Mouse (Mus musculus): Measurements from ENCODE around the gene Paqr8. TPM values are rescaled to one million over a fixed set of nuclear protein-coding genes. Genes with fewer than 3 reads are reported as not detected.

Paqr8 gene
- polyA plus RNA-seq, 1 experiment from 2014 or later: 8.9 TPM

DNA sequence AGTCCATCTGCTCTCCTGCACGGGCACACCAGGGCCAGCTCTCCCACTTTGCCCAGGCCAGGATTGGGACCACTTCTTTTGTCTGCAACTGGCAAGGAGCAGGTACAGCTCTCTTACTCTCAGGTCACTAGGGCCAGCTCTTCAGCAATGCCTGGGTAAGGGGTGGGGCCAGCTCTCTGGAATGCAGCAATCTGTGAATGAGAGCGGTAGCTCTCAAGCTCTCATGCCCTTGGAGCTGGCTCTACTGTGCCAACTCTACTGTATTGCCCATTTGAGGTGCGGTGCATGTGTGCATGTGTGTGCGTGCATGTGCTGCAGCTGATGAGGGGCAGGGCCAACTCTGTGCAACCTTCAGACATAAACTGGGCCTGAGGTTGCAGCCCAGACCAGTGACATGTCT, 11.0 kb upstream of the Paqr8 start:
- H3K9ac ChIP-seq (replicated peaks): no peak overlapping the region

DNA sequence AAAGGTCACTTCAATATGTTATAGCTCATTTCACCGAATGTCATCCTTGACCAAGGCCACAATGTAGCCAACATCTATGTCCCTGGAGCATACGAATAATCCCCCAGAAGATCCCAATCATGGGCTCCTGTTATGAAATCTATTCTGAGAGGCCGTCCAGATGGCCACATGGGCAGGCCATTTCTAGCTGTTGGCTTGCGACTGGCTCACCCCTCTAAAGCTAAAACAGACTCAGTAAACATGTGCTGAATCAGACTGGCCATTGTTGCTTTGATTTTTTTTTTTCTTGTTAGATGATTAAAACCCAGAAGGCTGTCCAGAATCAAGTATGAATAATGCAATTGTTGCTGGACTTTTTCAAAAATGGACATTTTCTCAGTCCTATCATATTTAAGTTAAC, 7.3 kb upstream of the Paqr8 start:
- no peak overlapping the region for H3K9ac ChIP-seq (replicated peaks)
- H3K4me1 ChIP-seq: no peaks in the 10 kb centered on the region
- no peak overlapping the region for H3K4me3 ChIP-seq
- H3K36me3 ChIP-seq: no peaks in the 10 kb centered on the region
- H3K4me2 ChIP-seq (replicated peaks): no peak overlapping the region
- ATAC-seq (ENCODE audit: low FRiP score, low read depth): no peak
- H3K27me3 ChIP-seq: peaks cover 3% of the 10 kb centered on the region; the same call in 1 of the 2 replicates
- no peak overlapping the region for H3K27ac ChIP-seq (replicated peaks)
- WGBS: 86% methylated on average over 4 of the region's 4 CpGs
- H3K9me3 ChIP-seq: no peaks in the 10 kb centered on the region

More for the DNA sequence above, 11.0 kb upstream of the Paqr8 start:
- H3K4me2 ChIP-seq (replicated peaks): no peak overlapping the region
- no peaks in the 10 kb centered on the region for H3K4me1 ChIP-seq
- no peaks in the 10 kb centered on the region for H3K9me3 ChIP-seq
- no peak overlapping the region for H3K27ac ChIP-seq (replicated peaks)
- ATAC-seq (ENCODE audit: low FRiP score, low read depth): no peak
- H3K27me3 ChIP-seq: peaks cover 3% of the 10 kb centered on the region; the same call in 1 of the 2 replicates
- no peaks in the 10 kb centered on the region for H3K36me3 ChIP-seq
- H3K4me3 ChIP-seq: no peak overlapping the region
- 87% methylated on average over 4 of the region's 4 CpGs for WGBS

GRCm38 (mm10) chr1:20889677-20890403, 566 bp upstream of the Paqr8 start:
- H3K9ac ChIP-seq (replicated peaks): peak overlapping the region; percentile 75
- H3K4me1 ChIP-seq: peaks cover 15% of the 10 kb centered on the region
- no peaks in the 10 kb centered on the region for H3K9me3 ChIP-seq
- peak; percentile 36; the same call in 1 of the 2 replicates for ATAC-seq (ENCODE audit: low FRiP score, low read depth)
- H3K27ac ChIP-seq (replicated peaks): peak overlapping the region; percentile 84
- 21% methylated on average over 16 of the region's 16 CpGs for WGBS
- H3K4me2 ChIP-seq (replicated peaks): peak overlapping the region; percentile 77
- no peaks in the 10 kb centered on the region for H3K36me3 ChIP-seq
- H3K27me3 ChIP-seq: 0 out of 2 replicates have a peak, but pooled peaks cover 3% of the 10 kb centered on the region
- peak overlapping the region; percentile 73 for H3K4me3 ChIP-seq

GRCm38 (mm10) chr1:20890941-20891399, 564 bp downstream of the Paqr8 start:
- H3K4me1 ChIP-seq: peaks cover 15% of the 10 kb centered on the region
- H3K36me3 ChIP-seq: no peaks in the 10 kb centered on the region
- WGBS: under 1% methylated on average over 20 of the region's 20 CpGs
- H3K9ac ChIP-seq (replicated peaks): peak overlapping the region; percentile 75
- peak; percentile 74 for ATAC-seq (ENCODE audit: low FRiP score, low read depth)
- H3K4me2 ChIP-seq (replicated peaks): peak overlapping the region; percentile 77
- H3K9me3 ChIP-seq: no peaks in the 10 kb centered on the region
- peak overlapping the region; percentile 73 for H3K4me3 ChIP-seq
- 0 out of 2 replicates have a peak, but pooled peaks cover 3% of the 10 kb centered on the region for H3K27me3 ChIP-seq
- peak overlapping the region; percentile 84 for H3K27ac ChIP-seq (replicated peaks)

- H3K4me1 ChIP-seq: peaks cover 15% of the 10 kb centered on the region
- H3K27ac ChIP-seq (replicated peaks): no peak overlapping the region
- no peaks in the 10 kb centered on the region for H3K9me3 ChIP-seq
- no peak overlapping the region for H3K9ac ChIP-seq (replicated peaks)
- H3K4me2 ChIP-seq (replicated peaks): no peak overlapping the region
- 86% methylated on average over 5 of the region's 5 CpGs for WGBS
- H3K4me3 ChIP-seq: no peak overlapping the region
- H3K36me3 ChIP-seq: no peaks in the 10 kb centered on the region
- H3K27me3 ChIP-seq: 0 out of 2 replicates have a peak, but pooled peaks cover 3% of the 10 kb centered on the region
- no peak for ATAC-seq (ENCODE audit: low FRiP score, low read depth)
Observed at GRCm38 (mm10) chr1:20893059-20893458, 2.7 kb downstream of the Paqr8 start.

- no peak overlapping the region for H3K27ac ChIP-seq (replicated peaks)
- no peak overlapping the region for H3K9ac ChIP-seq (replicated peaks)
- H3K27me3 ChIP-seq: no peaks in the 10 kb centered on the region
- no peak for ATAC-seq (ENCODE audit: low FRiP score, low read depth)
- H3K36me3 ChIP-seq: no peaks in the 10 kb centered on the region
- H3K4me2 ChIP-seq (replicated peaks): no peak overlapping the region
- WGBS: 77% methylated on average over 9 of the region's 9 CpGs
- no peaks in the 10 kb centered on the region for H3K9me3 ChIP-seq
- H3K4me1 ChIP-seq: 0 out of 2 replicates have a peak, but pooled peaks cover 7% of the 10 kb centered on the region
- H3K4me3 ChIP-seq: no peak overlapping the region
Observed at GRCm38 (mm10) chr1:20898391-20898790, 8.0 kb downstream of the Paqr8 start.

DNA sequence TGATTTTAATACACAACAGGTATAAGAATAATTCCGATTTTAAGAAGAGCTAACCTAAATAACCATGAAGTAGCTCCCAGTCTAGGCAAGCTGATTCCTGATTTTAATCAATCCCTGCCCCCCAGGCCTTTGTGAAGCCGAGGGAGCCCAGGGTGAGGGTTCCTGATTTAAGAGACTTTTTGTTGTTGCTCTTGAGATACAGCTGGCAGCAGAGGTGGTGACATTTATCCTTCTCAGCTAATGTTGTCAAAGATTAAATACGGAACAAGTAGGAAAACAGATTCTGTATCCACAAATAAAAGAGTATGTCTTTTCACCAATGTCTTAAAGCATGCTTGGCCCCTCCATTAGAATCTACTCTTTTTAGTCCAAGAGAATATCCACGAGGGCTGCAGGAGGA, 9.9 kb downstream of the Paqr8 start:
- no peaks in the 10 kb centered on the region for H3K27me3 ChIP-seq
- no peak overlapping the region for H3K4me3 ChIP-seq
- H3K9ac ChIP-seq (replicated peaks): no peak overlapping the region
- no peak overlapping the region for H3K27ac ChIP-seq (replicated peaks)
- no peak overlapping the region for H3K4me2 ChIP-seq (replicated peaks)
- no peak for ATAC-seq (ENCODE audit: low FRiP score, low read depth)
- H3K9me3 ChIP-seq: no peaks in the 10 kb centered on the region
- peaks cover 8% of the 10 kb centered on the region; the same call in 1 of the 2 replicates for H3K4me1 ChIP-seq
- 57% methylated on average over 4 of the region's 4 CpGs for WGBS
- no peaks in the 10 kb centered on the region for H3K36me3 ChIP-seq

DNA sequence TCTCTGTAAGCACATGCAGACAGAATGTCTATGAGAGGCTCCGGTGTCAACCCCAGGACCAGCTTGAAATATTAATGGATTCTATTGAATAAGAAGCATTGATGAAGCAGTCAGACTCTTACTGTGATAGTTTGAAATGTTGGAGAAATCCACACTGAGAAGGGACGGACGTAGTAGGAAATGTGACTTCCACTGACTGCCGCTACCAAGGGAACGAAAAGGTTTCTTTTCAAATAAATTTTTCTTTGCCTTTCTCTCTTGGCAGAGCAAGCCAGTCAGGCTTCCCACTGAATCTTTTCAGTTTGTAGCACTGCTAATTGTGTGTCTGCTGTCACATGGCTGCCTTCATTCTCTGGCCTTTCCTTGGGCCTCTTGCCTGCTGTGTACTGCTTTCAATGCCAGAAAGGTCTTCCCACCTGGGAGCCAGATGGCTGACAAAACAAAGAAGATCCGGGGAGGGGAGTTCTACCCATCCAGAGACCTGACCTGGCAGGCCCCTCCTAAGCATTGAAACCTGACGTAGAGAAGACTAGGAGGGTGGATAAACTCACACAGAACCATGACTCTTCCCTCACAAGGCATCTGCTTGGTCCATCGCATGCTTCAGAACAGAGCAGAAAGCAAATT, 15.2 kb downstream of the Paqr8 start:
- no peak overlapping the region for H3K4me2 ChIP-seq (replicated peaks)
- H3K36me3 ChIP-seq: no peaks in the 10 kb centered on the region
- no peak overlapping the region for H3K9ac ChIP-seq (replicated peaks)
- no peaks in the 10 kb centered on the region for H3K27me3 ChIP-seq
- H3K4me1 ChIP-seq: peaks cover 27% of the 10 kb centered on the region
- no peak overlapping the region for H3K27ac ChIP-seq (replicated peaks)
- 69% methylated on average over 8 of the region's 8 CpGs for WGBS
- H3K9me3 ChIP-seq: no peaks in the 10 kb centered on the region
- H3K4me3 ChIP-seq: no peak overlapping the region
- no peak for ATAC-seq (ENCODE audit: low FRiP score, low read depth)

GRCm38 (mm10) chr1:20906128-20906515, 15.7 kb downstream of the Paqr8 start:
- 90% methylated on average over 9 of the region's 9 CpGs for WGBS
- Histone ChIP-seq H3K4me3 (no peak overlapping the region), H3K27me3 (no peaks in the 10 kb centered on the region), H3K4me2 (replicated peaks) (no peak overlapping the region), H3K27ac (replicated peaks) (no peak overlapping the region), H3K9ac (replicated peaks) (no peak overlapping the region), H3K9me3 (no peaks in the 10 kb centered on the region), H3K36me3 (no peaks in the 10 kb centered on the region), H3K4me1 (peaks cover 26% of the 10 kb centered on the region)
- no peak; the same call in 1 of the 2 replicates for ATAC-seq (ENCODE audit: low FRiP score, low read depth)

- H3K36me3 ChIP-seq: no peaks in the 10 kb centered on the region
- H3K27me3 ChIP-seq: no peaks in the 10 kb centered on the region
- 12% methylated on average over 4 of the region's 4 CpGs for WGBS
- no peak overlapping the region for H3K9ac ChIP-seq (replicated peaks)
- ATAC-seq (ENCODE audit: low FRiP score, low read depth): no peak
- H3K4me3 ChIP-seq: no peak overlapping the region
- peak overlapping the region; percentile 63 for H3K27ac ChIP-seq (replicated peaks)
- no peak overlapping the region for H3K4me2 ChIP-seq (replicated peaks)
- peaks cover 34% of the 10 kb centered on the region for H3K4me1 ChIP-seq
- no peaks in the 10 kb centered on the region for H3K9me3 ChIP-seq
Observed at GRCm38 (mm10) chr1:20908541-20908940, 18.1 kb downstream of the Paqr8 start.

DNA sequence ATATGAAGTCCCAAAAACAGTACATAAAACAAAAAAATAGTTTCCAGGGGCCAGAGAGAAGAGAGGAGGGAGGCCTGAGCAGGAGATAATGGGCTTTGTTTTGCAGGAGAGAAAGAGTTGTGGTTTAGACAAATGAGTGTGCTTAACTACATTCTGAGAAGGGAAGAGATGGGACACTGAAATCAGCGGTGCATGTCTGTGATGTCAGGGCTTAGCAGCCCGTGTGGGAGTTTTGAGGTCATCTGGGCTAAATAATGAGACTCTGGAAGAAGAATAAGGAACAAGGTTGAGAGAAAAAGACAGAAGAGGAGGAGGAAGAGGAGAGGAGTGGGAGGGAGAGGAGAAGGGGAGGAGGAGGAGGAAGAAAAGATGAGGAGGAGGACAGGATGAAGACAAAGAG, 21.7 kb downstream of the Paqr8 start:
- peaks cover 28% of the 10 kb centered on the region for H3K4me1 ChIP-seq
- no peak for ATAC-seq (ENCODE audit: low FRiP score, low read depth)
- no peak overlapping the region for H3K9ac ChIP-seq (replicated peaks)
- no peak overlapping the region for H3K27ac ChIP-seq (replicated peaks)
- no peak overlapping the region for H3K4me2 ChIP-seq (replicated peaks)
- no peaks in the 10 kb centered on the region for H3K9me3 ChIP-seq
- WGBS: 9% methylated on average over 2 of the region's 2 CpGs
- no peak overlapping the region for H3K4me3 ChIP-seq
- H3K27me3 ChIP-seq: no peaks in the 10 kb centered on the region
- H3K36me3 ChIP-seq: no peaks in the 10 kb centered on the region

DNA sequence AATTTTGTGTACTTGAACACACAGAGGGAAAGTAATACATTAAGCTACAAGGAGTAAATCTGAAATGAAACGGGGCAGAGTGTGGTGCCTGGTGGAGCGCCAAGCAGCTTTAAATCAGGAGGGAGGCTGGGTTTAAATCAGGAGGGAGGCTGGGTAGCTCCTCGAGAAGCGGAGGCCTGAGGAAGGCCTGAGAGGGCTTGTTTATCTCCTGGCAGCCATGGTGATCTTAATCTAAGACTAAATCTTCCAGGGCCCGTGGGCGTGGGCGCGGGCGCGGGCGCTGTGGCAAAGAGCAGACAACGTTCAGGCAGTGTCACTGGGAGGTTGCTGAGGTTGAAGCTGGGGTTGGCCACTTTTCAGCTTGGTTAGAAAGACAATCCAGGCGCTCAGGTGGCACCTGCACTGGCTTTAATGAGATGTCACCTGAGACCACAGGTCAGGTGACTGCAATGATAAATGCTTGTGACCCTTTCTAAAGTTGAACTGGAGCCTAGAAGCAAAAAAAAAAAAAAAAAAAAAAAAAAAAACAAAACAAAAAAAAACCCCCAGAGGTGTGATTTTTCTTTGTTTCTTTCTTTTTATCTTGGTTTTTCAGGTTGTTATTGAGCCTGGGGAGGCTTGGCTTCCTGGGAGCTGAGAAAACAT, 22.2 kb downstream of the Paqr8 start:
- Histone ChIP-seq H3K9me3 (no peaks in the 10 kb centered on the region), H3K4me2 (replicated peaks) (no peak overlapping the region; the same call in 1 of the 2 replicates), H3K9ac (replicated peaks) (no peak overlapping the region), H3K36me3 (no peaks in the 10 kb centered on the region), H3K27me3 (no peaks in the 10 kb centered on the region), H3K4me1 (peaks cover 24% of the 10 kb centered on the region), H3K27ac (replicated peaks) (no peak overlapping the region), H3K4me3 (no peak overlapping the region)
- WGBS: 35% methylated on average over 13 of the region's 13 CpGs
- no peak; the same call in 1 of the 2 replicates for ATAC-seq (ENCODE audit: low FRiP score, low read depth)

Data from midbrain, embryonic 12.5 days (tissue).